8 mouse cellular contexts compared by ENCODE assay signal in the genomic region with DNA sequence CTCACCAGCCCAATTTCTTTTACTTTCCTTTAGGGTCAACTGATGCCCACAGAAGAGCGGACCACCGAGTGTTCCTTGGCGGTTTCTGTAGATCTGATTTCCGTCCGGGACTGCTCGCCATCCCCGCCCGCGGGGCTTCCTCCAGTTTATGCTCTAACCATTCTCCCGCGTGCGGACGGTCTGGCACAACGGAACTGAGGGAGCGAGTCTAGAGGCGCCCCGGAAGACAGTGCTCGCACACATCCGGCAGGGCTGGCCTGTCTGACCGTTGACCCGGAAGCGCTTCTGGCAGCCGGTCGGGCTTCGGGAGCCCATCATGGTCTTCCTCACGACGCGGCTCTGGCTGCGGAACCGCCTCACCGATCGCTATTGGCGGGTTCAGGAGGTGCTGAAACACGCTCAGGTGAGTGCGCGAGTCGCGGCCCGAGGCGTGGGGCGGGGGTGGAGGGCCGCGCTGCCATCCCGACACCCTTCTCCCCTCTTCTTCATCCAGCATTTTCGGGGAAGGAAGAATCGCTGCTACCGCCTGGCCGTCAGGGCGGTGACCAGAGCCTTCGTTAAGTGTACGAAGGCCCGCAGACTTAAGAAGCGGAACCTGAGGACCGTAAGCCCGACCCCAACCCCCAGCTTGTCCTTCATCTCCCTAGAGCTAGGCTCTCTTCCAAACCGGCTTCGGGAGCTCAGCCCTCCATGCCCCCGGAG. TPM values are rescaled to one million over a fixed set of nuclear protein-coding genes. Genes with fewer than 3 reads are reported as not detected.
A peak's percentile ranks its signal among the peaks of the same experiment; 100 is the strongest.
DNase-seq lines count a peak whose midpoint lies in the region; ATAC-seq and TF ChIP-seq lines count a peak whose summit lies in the region.

No protein-coding gene starts in this region.

- peak overlapping the region; percentile 39 for H3K27ac ChIP-seq in CH12.LX (ENCODE audit: insufficient read depth, low read depth)
- H3K27ac ChIP-seq in forebrain, embryonic 12.5 days = peak overlapping the region; percentile 81
- H3K27ac ChIP-seq in liver, postnatal 0 days (ENCODE audit: low read depth) = peak overlapping the region; percentile 88
- H3K27ac ChIP-seq in neural tube, embryonic 14.5 days (ENCODE audit: low read depth, low read length) = peak overlapping the region; percentile 48

- peak; percentile 99 for ATAC-seq in forebrain, embryonic 12.5 days (ENCODE audit: low FRiP score)
- ATAC-seq in liver, postnatal 0 days = peak; percentile 99
- ATAC-seq in neural tube, embryonic 14.5 days (ENCODE audit: low read depth) = peak; percentile 98

- H3K9me3 ChIP-seq in CH12.LX (replicated peaks; ENCODE audit: low read length) = no peaks in the 10 kb centered on the region
- H3K9me3 ChIP-seq in forebrain, embryonic 12.5 days = no peaks in the 10 kb centered on the region
- H3K9me3 ChIP-seq in liver, postnatal 0 days (ENCODE audit: low read length) = no peaks in the 10 kb centered on the region
- H3K9me3 ChIP-seq in neural tube, embryonic 14.5 days (ENCODE audit: control insufficient read depth, low read length) = no peaks in the 10 kb centered on the region

- H3K79me2 ChIP-seq in CH12.LX (replicated peaks; ENCODE audit: control insufficient read depth, extremely low read depth, insufficient read depth, poor library complexity, severe bottlenecking) = peaks cover 28% of the 10 kb centered on the region

- TF ChIP-seq POLR2A in CH12.LX (IDR thresholded peaks at IDR 0.05; ENCODE audit: low read depth, low read length) = peak; percentile 83

- TF ChIP-seq EP300 in CH12.LX (IDR thresholded peaks at IDR 0.05; ENCODE audit: low read length) = no peak
- TF ChIP-seq EP300 in liver, postnatal 0 days (IDR thresholded peaks at IDR 0.05; ENCODE audit: low read depth) = peak; percentile 75; the same call in 1 of the 2 replicates

- peak overlapping the region; percentile 97; the same call in 1 of the 2 replicates for H3K4me2 ChIP-seq in CH12.LX (ENCODE audit: insufficient read depth, low read depth, poor library complexity, severe bottlenecking)
- peak overlapping the region; percentile 79 for H3K4me2 ChIP-seq in forebrain, embryonic 12.5 days
- H3K4me2 ChIP-seq in liver, postnatal 0 days (ENCODE audit: low read depth, low read length) = peak overlapping the region; percentile 76
- H3K4me2 ChIP-seq in neural tube, embryonic 14.5 days (ENCODE audit: low read depth, low read length) = peak overlapping the region; percentile 81

- H3K4me1 ChIP-seq in CH12.LX (ENCODE audit: control insufficient read depth in 1 of 2, insufficient read depth in 2 of 2) = peaks cover 10 to 22% of the 10 kb centered on the region in 2 experiments
- peaks cover 19% of the 10 kb centered on the region for H3K4me1 ChIP-seq in forebrain, embryonic 12.5 days
- peaks cover 18% of the 10 kb centered on the region for H3K4me1 ChIP-seq in liver, postnatal 0 days (ENCODE audit: insufficient read depth)
- H3K4me1 ChIP-seq in neural tube, embryonic 14.5 days (ENCODE audit: control insufficient read depth, insufficient read depth, low read length) = peaks cover 14% of the 10 kb centered on the region

- peaks cover 6% of the 10 kb centered on the region for H3K27me3 ChIP-seq in CH12.LX (replicated peaks)
- H3K27me3 ChIP-seq in forebrain, embryonic 12.5 days = peaks cover 5% of the 10 kb centered on the region; the same call in 1 of the 2 replicates
- H3K27me3 ChIP-seq in liver, postnatal 0 days (ENCODE audit: insufficient read depth, low read length) = no peaks in the 10 kb centered on the region
- H3K27me3 ChIP-seq in neural tube, embryonic 14.5 days (ENCODE audit: control insufficient read depth, insufficient read depth, low read length) = no peaks in the 10 kb centered on the region

- H3K9ac ChIP-seq in CH12.LX (ENCODE audit: insufficient read depth, low read depth) = peak overlapping the region; percentile 71
- peak overlapping the region; percentile 85 for H3K9ac ChIP-seq in forebrain, embryonic 12.5 days
- peak overlapping the region; percentile 85 for H3K9ac ChIP-seq in liver, postnatal 0 days (replicated peaks)
- H3K9ac ChIP-seq in neural tube, embryonic 14.5 days (replicated peaks; ENCODE audit: low read depth, low read length) = peak overlapping the region; percentile 83

- under 1% methylated on average over 58 of the region's 58 CpGs for WGBS in forebrain, embryonic 12.5 days
- under 1% methylated on average over 58 of the region's 58 CpGs for whole genome bisulfite sequencing in large intestine, adult 2 months
- WGBS in liver, postnatal 0 days (ENCODE audit: insufficient replicate concordance) = under 1% methylated on average over 57 of the region's 58 CpGs
- WGBS in neural tube, embryonic 14.5 days = under 1% methylated on average over 58 of the region's 58 CpGs

- intact Hi-C loops in heart, postnatal 10 days (cut with DNase I) = no loop called here

- DNase-seq in CH12.LX (ENCODE audit: extremely low read depth) = peak; percentile 97
- peak; percentile 95 for DNase-seq in c-Kit-positive CD71-positive TER-119-negative erythroid progenitor cells, embryonic 14.5 days (ENCODE audit: low read depth)
- DNase-seq in heart, postnatal 10 days = peak; percentile 97 to 99
- peak; percentile 68 for DNase-seq in large intestine, adult 2 months (ENCODE audit: low read depth, low spot score)
- DNase-seq in liver, postnatal 0 days = peak; percentile 98
- DNase-seq in testis, postnatal 10 days (ENCODE audit: low spot score) = peak; percentile 98

- no peak for TF ChIP-seq CTCF in CH12.LX (conservative IDR thresholded peaks at IDR 0.05 in 1 of 2, IDR thresholded peaks at IDR 0.05 in 1 of 2; ENCODE audit: low read depth in 2 of 2, low read length in 2 of 2)
- TF ChIP-seq CTCF in liver, postnatal 0 days (IDR thresholded peaks at IDR 0.05; ENCODE audit: low read depth) = peak; percentile 27; the same call in 1 of the 2 replicates

- no peak for TF ChIP-seq RAD21 in CH12.LX (IDR thresholded peaks at IDR 0.05; ENCODE audit: low read depth, low read length)

- dilution Hi-C loops in CH12.LX (cut with MboI; ENCODE audit: extremely low pct_ligation_motif_present, extremely low pct_unique_long_range_greater_than_20kb, low sequenced_read_pairs) = no loop called here

- in situ Hi-C loops in CH12.LX (cut with MboI; ENCODE audit: low pct_ligation_motif_present, low pct_unique_long_range_greater_than_20kb, low sequenced_read_pairs) = no loop called here

- peaks cover 22 to 35% of the 10 kb centered on the region in 2 experiments for H3K36me3 ChIP-seq in CH12.LX (replicated peaks in 1 of 2; ENCODE audit: control insufficient read depth in 1 of 2, insufficient read depth in 1 of 2, low read length in 1 of 2)
- peaks cover 33% of the 10 kb centered on the region for H3K36me3 ChIP-seq in forebrain, embryonic 12.5 days (replicated peaks)
- peaks cover 25% of the 10 kb centered on the region for H3K36me3 ChIP-seq in liver, postnatal 0 days (replicated peaks; ENCODE audit: insufficient read depth, low read length)
- H3K36me3 ChIP-seq in neural tube, embryonic 14.5 days (ENCODE audit: control insufficient read depth, insufficient read depth, low read length) = peaks cover 12% of the 10 kb centered on the region

- peak overlapping the region; percentile 83 to 98 (median 94) for H3K4me3 ChIP-seq in CH12.LX (replicated peaks in 1 of 3; ENCODE audit: low read depth in 2 of 3, low read length in 2 of 3, poor library complexity in 1 of 3)
- H3K4me3 ChIP-seq in forebrain, embryonic 12.5 days (replicated peaks) = peak overlapping the region; percentile 94
- H3K4me3 ChIP-seq in liver, postnatal 0 days (ENCODE audit: low read depth, low read length) = peak overlapping the region; percentile 90
- H3K4me3 ChIP-seq in neural tube, embryonic 14.5 days (ENCODE audit: low read depth, low read length) = peak overlapping the region; percentile 89

RNA-seq across cellular contexts. Expression of gene Mrpl20, which starts 0.8 kb away (rescaled TPM):
- total RNA-seq in CH12.LX (2012; rRNA removed) = 146 and 238 TPM in 2 replicates
- total RNA-seq in CH12.LX (2014; rRNA removed) = 230 and 244 TPM in 2 replicates
- polyA plus RNA-seq in CH12.LX (2012; ENCODE audit: insufficient read length, low read depth) = 193 and 212 TPM in 2 replicates
- polyA plus RNA-seq in forebrain, embryonic 12.5 days (2016; fragmentation: Nextera tagmentation; extraction: Ambion mirVana) = 209 and 210 TPM in 2 replicates
- 10 to 100 TPM; 77.2 to 83.5 TPM for total RNA-seq in heart, postnatal 10 days (2021)
- polyA plus RNA-seq in large intestine, adult 2 months (2012; rRNA removed) = 73.4 and 84.4 TPM in 2 replicates
- 167 and 171 TPM in 2 replicates for polyA plus RNA-seq in liver, postnatal 0 days (2015; fragmentation: Nextera tagmentation; extraction: Ambion mirVana)
- 258 and 275 TPM in 2 replicates for polyA plus RNA-seq in neural tube, embryonic 14.5 days (2014; fragmentation: Nextera tagmentation; extraction: Ambion mirVana)

RNA-seq across cellular contexts. Expression of gene Ccnl2, which starts 8.8 kb away (rescaled TPM):
- total RNA-seq in CH12.LX (2012; rRNA removed) (63.0 and 63.7 TPM in 2 replicates), CH12.LX (2014; rRNA removed) (67.7 and 79.7 TPM in 2 replicates)
- polyA plus RNA-seq in CH12.LX (2012; ENCODE audit: insufficient read length, low read depth) = 59.6 and 64.8 TPM in 2 replicates
- 195 and 202 TPM in 2 replicates for polyA plus RNA-seq in forebrain, embryonic 12.5 days (2016; fragmentation: Nextera tagmentation; extraction: Ambion mirVana)
- total RNA-seq in heart, postnatal 10 days (2021) = 10 to 100 TPM; 49.9 to 50.6 TPM
- 45.9 and 63.9 TPM in 2 replicates for polyA plus RNA-seq in large intestine, adult 2 months (2012; rRNA removed)
- 47.7 and 52.5 TPM in 2 replicates for polyA plus RNA-seq in liver, postnatal 0 days (2015; fragmentation: Nextera tagmentation; extraction: Ambion mirVana)
- polyA plus RNA-seq in neural tube, embryonic 14.5 days (2014; fragmentation: Nextera tagmentation; extraction: Ambion mirVana) = 153 and 173 TPM in 2 replicates

RNA-seq across cellular contexts. Expression of gene Ankrd65, which starts 13.3 kb away (rescaled TPM):
- total RNA-seq in CH12.LX (2012; rRNA removed) (not detected in 2 replicates), CH12.LX (2014; rRNA removed) (not detected in 2 replicates)
- not detected in 2 replicates for polyA plus RNA-seq in CH12.LX (2012; ENCODE audit: insufficient read length, low read depth)
- not detected in 2 replicates for polyA plus RNA-seq in forebrain, embryonic 12.5 days (2016; fragmentation: Nextera tagmentation; extraction: Ambion mirVana)
- total RNA-seq in heart, postnatal 10 days (2021) = not detected
- not detected in 2 replicates for polyA plus RNA-seq in large intestine, adult 2 months (2012; rRNA removed)
- 0.34 and 0.46 TPM in 2 replicates for polyA plus RNA-seq in liver, postnatal 0 days (2015; fragmentation: Nextera tagmentation; extraction: Ambion mirVana)
- not detected in 2 replicates for polyA plus RNA-seq in neural tube, embryonic 14.5 days (2014; fragmentation: Nextera tagmentation; extraction: Ambion mirVana)

RNA-seq across cellular contexts. Expression of gene Tmem88b, which starts 17.8 kb away (rescaled TPM):
- total RNA-seq in CH12.LX (2012; rRNA removed) = 0.04 TPM in 2 replicates
- not detected in 2 replicates for total RNA-seq in CH12.LX (2014; rRNA removed)
- not detected in 2 replicates for polyA plus RNA-seq in CH12.LX (2012; ENCODE audit: insufficient read length, low read depth)
- 0.22 and 0.35 TPM in 2 replicates for polyA plus RNA-seq in forebrain, embryonic 12.5 days (2016; fragmentation: Nextera tagmentation; extraction: Ambion mirVana)
- total RNA-seq in heart, postnatal 10 days (2021) = 1 to 10 TPM; 2.0 to 2.3 TPM
- polyA plus RNA-seq in large intestine, adult 2 months (2012; rRNA removed) = 0.55 and 1.2 TPM in 2 replicates
- polyA plus RNA-seq in liver, postnatal 0 days (2015; fragmentation: Nextera tagmentation; extraction: Ambion mirVana) = 0.21 and 0.40 TPM in 2 replicates
- 0.92 and 1.2 TPM in 2 replicates for polyA plus RNA-seq in neural tube, embryonic 14.5 days (2014; fragmentation: Nextera tagmentation; extraction: Ambion mirVana)

RNA-seq across cellular contexts. Expression of gene Aurkaip1, which starts 27.6 kb away (rescaled TPM):
- total RNA-seq in CH12.LX (2012; rRNA removed) (142 and 149 TPM in 2 replicates), CH12.LX (2014; rRNA removed) (162 and 182 TPM in 2 replicates)
- polyA plus RNA-seq in CH12.LX (2012; ENCODE audit: insufficient read length, low read depth) = 138 and 141 TPM in 2 replicates
- polyA plus RNA-seq in forebrain, embryonic 12.5 days (2016; fragmentation: Nextera tagmentation; extraction: Ambion mirVana) = 131 and 132 TPM in 2 replicates
- total RNA-seq in heart, postnatal 10 days (2021) = 10 to 100 TPM; 84.8 to 91.3 TPM
- polyA plus RNA-seq in large intestine, adult 2 months (2012; rRNA removed) = 123 and 143 TPM in 2 replicates
- 89.9 and 92.7 TPM in 2 replicates for polyA plus RNA-seq in liver, postnatal 0 days (2015; fragmentation: Nextera tagmentation; extraction: Ambion mirVana)
- polyA plus RNA-seq in neural tube, embryonic 14.5 days (2014; fragmentation: Nextera tagmentation; extraction: Ambion mirVana) = 120 and 127 TPM in 2 replicates

Comparison
In these comparisons a context has a peak if more than half of its experiments do, and no peak if none do; other contexts are left out.
1. Peak in every context shown above with its lines: DNase-seq, ATAC-seq, H3K4me3 ChIP-seq and H3K27ac ChIP-seq.